Mouse (Mus musculus) liver, embryonic 12.5 days (tissue): ENCODE data around the gene Sulf2. TPM values are rescaled to one million over a fixed set of nuclear protein-coding genes. Genes with fewer than 3 reads are reported as not detected.

Source experiments
- ATAC-seq: fragments of 200-750 bp; cut with Nextera tagmentation; 2 replicates; pipeline ENCODE4 v1.8.0; 2017; ENCODE audit warnings: moderate number of reproducible peaks, mild to moderate bottlenecking, moderate library complexity
- H3K27ac ChIP-seq: fragments of 300-500 bp; sonication (generic); 2 replicates; pipeline ENCODE4 v1.5.1; 2016; ENCODE audit warnings: mild to moderate bottlenecking
- H3K27me3 ChIP-seq: fragments of 300-500 bp; sonication (generic); replicated peaks from 2 replicates; pipeline ENCODE4 v1.6.1; 2016; ENCODE audit warnings: mild to moderate bottlenecking, moderate library complexity
- H3K36me3 ChIP-seq: fragments of 300-500 bp; sonication (generic); 2 replicates; pipeline ENCODE4 v1.6.1; 2016; ENCODE audit warnings: mild to moderate bottlenecking, moderate library complexity
- H3K4me1 ChIP-seq: fragments of 300-500 bp; sonication (generic); 2 replicates; pipeline ENCODE4 v1.6.1; 2016
- H3K4me2 ChIP-seq: fragments of 300-500 bp; sonication (generic); 2 replicates; pipeline ENCODE4 v1.6.1; 2016; ENCODE audit warnings: mild to moderate bottlenecking, moderate library complexity
- H3K4me3 ChIP-seq: fragments of 300-500 bp; sonication (generic); 2 replicates; pipeline ENCODE4 v1.5.1; 2016; ENCODE audit warnings: mild to moderate bottlenecking, moderate library complexity
- H3K9ac ChIP-seq: fragments of 300-500 bp; sonication (generic); 2 replicates; pipeline ENCODE4 v1.6.1; 2016; ENCODE audit warnings: mild to moderate bottlenecking, moderate library complexity
- H3K9me3 ChIP-seq: fragments of 300-500 bp; sonication (generic); replicated peaks from 2 replicates; pipeline ENCODE4 v1.6.1; 2016; ENCODE audit warnings: mild to moderate bottlenecking, moderate library complexity
- WGBS: fragments of 180-500 bp; shearing (Covaris S2); methylation state at CpG from one replicate; pipeline ENCODE4 v1.1.7; 2016; ENCODE audit not compliant: insufficient replicate concordance; 5-methylcytosine and 5-hydroxymethylcytosine counted together
- polyA plus RNA-seq: library from polyadenylated mRNA; unstranded; fragments of >200 nt; fragmentation: Nextera tagmentation; extraction: Ambion mirVana; gene quantifications from 2 replicates; pipeline ENCODE4 v1.2.1, GENCODE M21; 2016

Gene Sulf2
- polyA plus RNA-seq, 1 experiment from 2014 or later: 7.5 TPM

DNA sequence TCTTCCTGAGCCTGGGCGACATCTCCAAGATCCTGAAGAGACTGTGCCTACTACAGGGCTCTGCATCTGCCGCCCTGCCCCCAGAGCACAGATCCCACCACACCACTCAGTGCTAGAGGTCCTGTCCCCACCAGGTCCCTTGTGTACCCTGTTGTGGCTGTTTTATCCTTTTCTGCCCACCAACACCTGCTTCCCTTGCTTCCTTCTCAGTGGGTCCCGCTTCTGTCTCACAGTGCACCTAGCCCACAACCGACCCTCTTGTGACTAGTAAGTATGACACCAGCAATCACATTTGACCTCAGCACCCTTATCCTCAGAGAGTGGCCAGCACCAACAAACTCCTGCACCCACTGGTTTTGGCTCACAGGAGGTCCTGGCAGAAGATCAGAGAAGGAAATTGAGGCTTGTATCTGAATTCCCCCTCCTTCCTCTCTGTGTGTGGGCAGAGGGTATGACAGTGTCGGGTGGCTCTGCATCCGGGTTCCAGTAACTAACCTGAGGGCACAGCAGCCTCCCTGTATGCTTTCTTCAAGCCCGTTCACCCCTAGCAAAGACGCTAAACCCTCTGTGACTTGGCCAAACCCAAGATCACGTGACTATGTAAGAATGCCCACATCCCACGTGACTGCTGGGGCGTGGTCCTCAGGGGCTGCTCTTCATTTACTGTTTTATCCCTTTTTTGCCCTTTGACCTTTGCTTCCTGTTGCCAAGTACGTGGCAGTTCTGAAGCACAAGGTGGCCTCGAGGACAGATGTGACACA is 29.8 kb downstream of the Sulf2 start:
- WGBS: 45% methylated on average over 13 of the region's 13 CpGs
- Histone ChIP-seq H3K27me3 (peaks cover 6% of the 10 kb centered on the region; the same call in 1 of the 2 replicates), H3K27ac (no peak overlapping the region), H3K9ac (no peak overlapping the region), H3K4me3 (no peak overlapping the region), H3K36me3 (no peaks in the 10 kb centered on the region), H3K4me1 (no peaks in the 10 kb centered on the region), H3K9me3 (no peaks in the 10 kb centered on the region), H3K4me2 (no peak overlapping the region)
- ATAC-seq: no peak

DNA sequence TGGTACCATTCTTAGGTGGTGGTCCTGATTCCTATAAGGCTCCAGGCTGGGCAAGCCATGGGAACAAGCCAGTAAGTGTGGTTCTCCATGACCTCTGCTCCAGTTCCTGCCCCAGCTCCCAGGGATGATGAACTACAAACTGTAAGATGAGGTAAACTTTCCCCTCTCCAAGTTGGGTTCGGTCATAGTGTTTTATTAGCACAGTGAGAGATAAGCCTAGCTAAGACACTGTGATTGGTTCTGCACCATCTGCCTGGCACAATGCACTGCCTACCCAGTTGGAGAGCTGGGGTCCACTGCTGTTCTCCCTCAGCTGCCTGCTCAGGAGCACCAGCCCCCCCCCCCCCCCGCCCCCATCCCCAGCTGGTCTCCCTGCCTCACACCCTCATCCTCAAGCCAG is 30.4 kb downstream of the Sulf2 start:
- ATAC-seq: no peak

DNA sequence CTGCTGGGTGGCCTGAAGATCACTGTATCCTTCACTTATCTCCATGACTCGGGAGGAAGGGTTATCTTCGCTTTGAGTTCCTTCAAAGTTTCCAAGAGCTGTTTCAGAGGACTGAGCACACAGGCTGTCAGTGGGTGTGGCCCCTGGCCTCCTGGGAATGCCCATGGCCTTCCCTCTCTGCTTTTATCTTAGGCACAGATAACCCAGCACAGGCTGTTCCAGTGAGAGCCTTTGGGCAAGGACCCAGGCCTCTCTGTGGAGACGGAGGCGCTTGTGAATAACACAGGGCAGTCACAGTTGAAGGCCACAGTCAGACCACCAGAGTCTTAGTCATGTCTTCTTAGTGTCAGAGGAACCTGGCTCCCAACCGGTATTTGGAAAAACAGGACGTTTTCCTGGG is 32.7 kb downstream of the Sulf2 start:
- WGBS: 57% methylated on average over 6 of the region's 6 CpGs
- H3K4me1 ChIP-seq: no peaks in the 10 kb centered on the region

More for the DNA sequence above, 30.4 kb downstream of the Sulf2 start:
- Histone ChIP-seq H3K4me3 (no peak overlapping the region), H3K27me3 (peaks cover 6% of the 10 kb centered on the region; the same call in 1 of the 2 replicates), H3K9ac (no peak overlapping the region), H3K36me3 (no peaks in the 10 kb centered on the region), H3K4me2 (no peak overlapping the region), H3K27ac (no peak overlapping the region), H3K4me1 (no peaks in the 10 kb centered on the region), H3K9me3 (no peaks in the 10 kb centered on the region)
- 52% methylated on average over 1 of the region's 2 CpGs for WGBS

DNA sequence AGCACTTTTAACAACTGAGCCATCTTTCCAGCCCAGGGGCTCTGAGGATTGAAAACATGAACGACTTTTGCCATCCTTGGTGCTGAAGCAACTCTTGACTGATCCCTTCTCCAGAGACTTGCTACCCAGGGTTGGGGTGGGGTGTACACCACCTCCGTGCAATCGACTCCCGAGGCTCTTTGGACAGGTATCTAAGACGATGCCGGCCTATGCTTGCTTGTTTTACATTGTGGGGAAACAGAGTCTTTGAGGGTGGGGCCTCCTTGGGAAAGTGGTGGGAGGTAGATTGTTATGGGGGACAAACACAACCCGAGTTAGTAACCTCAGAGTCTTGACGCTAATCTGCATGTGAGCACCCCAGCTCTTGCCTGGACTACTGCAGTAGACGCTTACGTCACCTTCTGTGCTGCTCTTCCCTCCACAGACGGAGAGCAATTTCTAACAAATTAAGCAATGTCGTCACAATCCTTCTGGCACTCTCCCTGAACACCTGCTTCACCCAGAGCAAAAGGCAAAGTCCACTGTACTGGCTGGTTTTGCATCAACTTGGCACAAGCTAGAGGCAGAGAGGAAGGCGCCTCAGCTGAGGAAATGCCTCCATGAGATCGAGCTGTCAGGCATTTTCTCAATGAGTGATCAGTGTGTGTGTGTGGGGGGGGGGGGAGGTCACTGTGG is 33.6 kb downstream of the Sulf2 start:
- no peaks in the 10 kb centered on the region for H3K36me3 ChIP-seq
- no peak for ATAC-seq
- no peak overlapping the region for H3K9ac ChIP-seq
- H3K4me3 ChIP-seq: no peak overlapping the region
- no peaks in the 10 kb centered on the region for H3K27me3 ChIP-seq
- no peaks in the 10 kb centered on the region for H3K9me3 ChIP-seq
- no peaks in the 10 kb centered on the region for H3K4me1 ChIP-seq
- 63% methylated on average over 14 of the region's 14 CpGs for WGBS
- no peak overlapping the region for H3K27ac ChIP-seq
- no peak overlapping the region for H3K4me2 ChIP-seq

More for the DNA sequence above, 32.7 kb downstream of the Sulf2 start:
- no peak overlapping the region for H3K4me2 ChIP-seq
- no peak overlapping the region for H3K27ac ChIP-seq
- ATAC-seq: no peak
- no peaks in the 10 kb centered on the region for H3K9me3 ChIP-seq
- no peak overlapping the region for H3K4me3 ChIP-seq
- H3K27me3 ChIP-seq: no peaks in the 10 kb centered on the region
- no peak overlapping the region for H3K9ac ChIP-seq
- no peaks in the 10 kb centered on the region for H3K36me3 ChIP-seq

DNA sequence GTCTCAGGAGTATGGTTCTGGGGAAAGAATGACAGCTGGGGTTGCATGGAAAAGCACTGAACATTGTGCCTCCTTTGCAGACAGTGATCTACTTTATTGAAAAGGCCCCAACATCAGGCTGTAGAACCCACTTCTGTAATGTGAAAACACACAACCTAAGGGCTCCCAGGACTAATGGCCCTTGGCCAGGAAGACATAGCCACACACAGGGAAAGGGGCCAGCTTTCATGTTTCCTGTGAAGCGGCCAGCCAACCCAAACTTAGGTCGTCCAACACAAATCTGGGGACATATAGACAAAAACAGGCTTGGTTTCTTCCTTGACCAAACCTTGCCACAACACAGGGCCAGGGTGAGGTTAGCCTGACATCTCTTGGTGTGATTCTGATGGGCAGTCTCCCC is 35.5 kb downstream of the Sulf2 start:
- 41% methylated on average over 2 of the region's 2 CpGs for WGBS
- Histone ChIP-seq H3K4me3 (no peak overlapping the region), H3K9ac (no peak overlapping the region), H3K4me2 (no peak overlapping the region), H3K4me1 (no peaks in the 10 kb centered on the region), H3K27me3 (no peaks in the 10 kb centered on the region), H3K9me3 (no peaks in the 10 kb centered on the region), H3K36me3 (no peaks in the 10 kb centered on the region), H3K27ac (no peak overlapping the region)
- ATAC-seq: no peak

DNA sequence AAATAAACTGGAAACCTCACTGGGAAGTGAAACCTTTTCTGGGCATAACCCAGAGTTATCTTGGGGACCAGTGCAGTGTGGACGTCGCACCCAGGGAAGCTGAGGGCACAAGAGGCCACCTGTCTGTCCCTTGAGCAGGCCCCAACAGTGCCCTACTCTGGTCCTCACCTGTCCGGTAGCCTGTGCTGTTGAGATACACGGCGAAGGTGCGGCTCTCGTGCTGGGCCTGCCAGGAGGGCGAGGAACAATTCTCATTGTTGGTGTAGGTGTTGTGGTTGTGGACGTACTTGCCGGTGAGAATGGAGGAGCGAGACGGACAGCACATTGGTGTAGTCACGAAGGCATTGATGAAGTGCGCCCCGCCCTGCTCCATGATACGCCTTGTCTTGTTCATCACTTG is 38.8 kb downstream of the Sulf2 start:
- no peaks in the 10 kb centered on the region for H3K4me1 ChIP-seq
- ATAC-seq: no peak
- H3K36me3 ChIP-seq: no peaks in the 10 kb centered on the region
- WGBS: 78% methylated on average over 16 of the region's 16 CpGs
- no peak overlapping the region for H3K4me2 ChIP-seq
- no peak overlapping the region for H3K27ac ChIP-seq
- no peaks in the 10 kb centered on the region for H3K9me3 ChIP-seq
- no peak overlapping the region for H3K4me3 ChIP-seq
- H3K9ac ChIP-seq: no peak overlapping the region
- H3K27me3 ChIP-seq: no peaks in the 10 kb centered on the region

DNA sequence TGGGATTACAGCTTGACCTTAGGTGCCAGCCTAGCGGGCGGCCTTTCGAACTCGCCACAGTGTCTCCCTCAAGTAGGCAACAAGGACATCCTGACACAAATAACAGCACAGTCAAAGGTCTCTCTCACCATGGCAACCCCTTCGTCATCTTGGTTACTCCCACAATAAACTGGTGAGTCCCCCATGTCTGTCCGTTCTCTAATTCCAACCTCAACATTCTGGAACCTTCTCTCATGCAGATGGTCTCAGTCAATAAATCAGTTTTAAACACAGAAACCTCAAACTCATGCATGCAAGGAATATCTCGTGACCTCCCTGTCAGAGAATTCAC is 39.2 kb downstream of the Sulf2 start:
- Histone ChIP-seq H3K9ac (no peak overlapping the region), H3K36me3 (no peaks in the 10 kb centered on the region), H3K9me3 (no peaks in the 10 kb centered on the region), H3K27ac (no peak overlapping the region), H3K27me3 (no peaks in the 10 kb centered on the region), H3K4me3 (no peak overlapping the region), H3K4me1 (no peaks in the 10 kb centered on the region), H3K4me2 (no peak overlapping the region)
- ATAC-seq: no peak
- 77% methylated on average over 7 of the region's 7 CpGs for WGBS

DNA sequence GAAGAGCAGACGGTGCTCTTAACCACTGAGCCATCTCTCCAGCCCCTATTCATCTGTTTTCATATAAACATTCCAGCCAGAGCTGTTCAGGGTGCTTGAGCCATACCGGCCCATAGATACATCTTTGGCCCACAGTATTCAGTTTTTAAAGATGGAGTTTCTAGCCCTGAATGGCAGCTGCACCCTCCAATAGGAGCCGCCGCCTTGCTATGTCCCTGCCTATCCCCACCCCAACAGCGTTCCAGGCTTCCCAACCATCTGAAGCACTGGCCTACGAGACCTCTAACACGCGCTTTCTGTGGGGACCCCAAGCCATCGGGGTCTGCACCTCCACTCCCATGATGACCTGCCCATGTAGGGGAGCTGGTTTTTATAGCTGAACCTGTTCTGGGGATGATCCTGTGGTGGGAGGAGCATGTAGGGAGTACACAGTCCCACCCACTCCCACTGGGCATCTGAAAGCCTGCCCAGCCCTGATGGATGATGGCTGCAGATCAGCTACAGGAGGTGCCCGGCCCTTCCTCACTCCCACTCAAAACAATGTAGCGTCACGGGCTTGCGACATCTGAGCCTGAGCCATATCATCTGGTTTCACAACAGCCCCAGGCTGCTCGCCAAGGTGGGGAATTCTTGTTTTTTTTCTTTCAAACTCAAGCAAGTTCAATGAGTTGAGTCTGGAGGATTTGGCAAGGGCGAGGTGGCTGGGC is 39.7 kb downstream of the Sulf2 start:
- Histone ChIP-seq H3K27me3 (no peaks in the 10 kb centered on the region), H3K9me3 (no peaks in the 10 kb centered on the region), H3K36me3 (no peaks in the 10 kb centered on the region), H3K4me1 (no peaks in the 10 kb centered on the region), H3K27ac (no peak overlapping the region), H3K9ac (no peak overlapping the region), H3K4me2 (no peak overlapping the region), H3K4me3 (no peak overlapping the region)
- no peak for ATAC-seq
- WGBS: 81% methylated on average over 15 of the region's 15 CpGs

DNA sequence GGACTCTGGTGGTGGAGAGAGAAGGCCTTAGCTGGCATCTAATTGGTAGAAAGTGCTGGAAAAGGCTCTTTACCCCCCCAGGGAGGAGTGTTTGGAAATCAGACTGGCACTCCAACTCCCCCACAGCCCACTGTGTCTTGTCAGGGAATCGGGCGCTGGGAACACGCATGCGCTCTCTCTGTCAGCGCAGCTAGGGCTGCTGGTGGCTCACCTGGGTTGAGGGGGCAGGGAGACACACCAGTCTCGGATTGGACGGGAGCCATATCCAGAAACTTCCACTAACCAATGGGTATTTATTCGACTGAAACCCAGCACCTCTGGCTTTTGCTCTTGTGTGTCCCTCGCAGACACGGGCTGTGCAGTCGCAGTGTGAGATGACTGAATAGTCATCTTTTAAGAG is 42.5 kb downstream of the Sulf2 start:
- no peaks in the 10 kb centered on the region for H3K27me3 ChIP-seq
- H3K4me1 ChIP-seq: no peaks in the 10 kb centered on the region
- H3K9me3 ChIP-seq: no peaks in the 10 kb centered on the region
- no peak overlapping the region for H3K27ac ChIP-seq
- no peak overlapping the region for H3K9ac ChIP-seq
- ATAC-seq: no peak
- no peak overlapping the region for H3K4me2 ChIP-seq
- H3K36me3 ChIP-seq: no peaks in the 10 kb centered on the region
- no peak overlapping the region for H3K4me3 ChIP-seq
- 79% methylated on average over 11 of the region's 11 CpGs for WGBS

DNA sequence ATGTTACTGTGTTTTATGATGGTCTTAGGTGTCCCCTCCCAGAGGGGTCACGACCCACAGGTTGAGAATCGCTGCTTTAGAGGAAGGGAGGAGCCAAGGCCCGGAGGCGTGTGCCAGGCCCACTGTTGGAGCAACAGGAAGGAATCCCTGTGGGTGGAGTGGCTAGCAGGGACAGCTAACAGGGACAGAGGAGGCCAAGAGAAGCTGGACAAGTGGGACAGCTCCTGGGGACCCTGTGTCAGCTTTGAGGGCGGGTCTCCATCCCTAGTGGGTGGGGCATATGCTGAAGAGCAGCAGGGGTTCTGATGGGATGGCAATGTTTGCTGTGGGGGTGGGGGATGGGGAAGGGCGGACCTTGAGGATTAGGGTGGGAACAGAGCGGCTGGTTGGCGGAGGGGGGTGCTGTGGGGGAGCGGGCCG is 43.6 kb downstream of the Sulf2 start:
- no peak overlapping the region for H3K27ac ChIP-seq
- no peak overlapping the region for H3K4me2 ChIP-seq
- no peak overlapping the region for H3K4me3 ChIP-seq
- H3K9ac ChIP-seq: no peak overlapping the region
- no peak for ATAC-seq
- no peaks in the 10 kb centered on the region for H3K36me3 ChIP-seq
- H3K9me3 ChIP-seq: no peaks in the 10 kb centered on the region
- H3K4me1 ChIP-seq: no peaks in the 10 kb centered on the region
- H3K27me3 ChIP-seq: no peaks in the 10 kb centered on the region
- 47% methylated on average over 10 of the region's 10 CpGs for WGBS

DNA sequence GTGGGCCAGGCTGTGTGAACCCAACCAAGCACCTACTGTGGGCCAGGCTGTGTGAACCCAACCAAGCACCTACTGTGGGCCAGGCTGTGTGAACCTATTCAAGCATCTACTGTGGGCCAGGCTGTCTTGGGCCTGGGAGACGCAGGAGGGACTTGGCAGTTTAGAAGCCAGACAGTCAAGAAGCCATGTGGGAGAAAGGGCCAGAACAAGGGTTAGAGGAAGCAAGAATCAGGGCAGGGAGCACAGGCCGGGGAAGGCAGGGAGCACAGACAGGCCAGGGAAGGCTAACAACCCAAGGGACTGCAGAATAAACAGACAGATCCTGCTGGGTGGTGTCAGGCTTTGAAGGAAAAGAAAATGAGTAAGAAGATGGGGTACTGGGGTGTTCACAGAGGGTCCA is 44.2 kb downstream of the Sulf2 start:
- ATAC-seq: no peak
- H3K27me3 ChIP-seq: no peaks in the 10 kb centered on the region
- WGBS: 83% methylated on average over 2 of the region's 2 CpGs

DNA sequence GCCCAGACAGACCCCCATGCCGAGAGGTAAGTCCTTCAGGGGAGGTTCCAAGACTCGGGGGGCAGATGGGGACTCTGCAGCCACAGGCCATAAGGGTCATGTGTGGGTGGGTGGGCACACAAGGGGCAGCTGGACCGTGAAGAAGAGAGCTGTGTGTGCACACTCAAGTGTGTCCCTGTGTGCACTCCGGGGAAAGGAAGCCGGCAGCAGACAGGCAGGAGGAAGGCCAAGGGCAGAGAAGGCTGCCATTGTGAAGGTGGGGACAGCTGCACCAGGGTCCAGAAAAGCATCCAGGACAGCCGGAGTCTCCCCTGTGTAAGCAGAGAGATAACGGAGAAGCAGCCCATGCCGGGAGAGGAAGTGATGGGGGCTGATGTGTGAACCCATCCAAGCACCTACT is 44.7 kb downstream of the Sulf2 start:
- 69% methylated on average over 8 of the region's 8 CpGs for WGBS
- ATAC-seq: no peak
- H3K9ac ChIP-seq: no peak overlapping the region
- no peaks in the 10 kb centered on the region for H3K9me3 ChIP-seq
- no peaks in the 10 kb centered on the region for H3K27me3 ChIP-seq
- no peak overlapping the region for H3K4me3 ChIP-seq
- H3K4me2 ChIP-seq: no peak overlapping the region
- no peaks in the 10 kb centered on the region for H3K4me1 ChIP-seq
- H3K27ac ChIP-seq: no peak overlapping the region
- no peaks in the 10 kb centered on the region for H3K36me3 ChIP-seq

More for the DNA sequence above, 44.2 kb downstream of the Sulf2 start:
- Histone ChIP-seq H3K9me3 (no peaks in the 10 kb centered on the region), H3K27ac (no peak overlapping the region), H3K4me1 (no peaks in the 10 kb centered on the region), H3K36me3 (no peaks in the 10 kb centered on the region), H3K4me3 (no peak overlapping the region), H3K4me2 (no peak overlapping the region), H3K9ac (no peak overlapping the region)
